Mouse (Mus musculus) thymus, adult 2 months (tissue): Measurements from ENCODE around the gene Gpd1l. TPM values are rescaled to one million over a fixed set of nuclear protein-coding genes. Genes with fewer than 3 reads are reported as not detected.

Experiments
- DNase-seq: peaks from one replicate; pipeline ENCODE4 v3.0.0; 2021
- H3K27ac ChIP-seq: fragments of 200-500 bp; 2 replicates; pipeline ENCODE4 v1.5.1; 2012; ENCODE audit warnings: low read length, control low read depth; ENCODE audit not compliant: control insufficient read depth, insufficient read depth
- H3K27me3 ChIP-seq: fragments of 200-500 bp; 2 replicates; pipeline ENCODE4 v1.6.1; 2012; ENCODE audit warnings: mild to moderate bottlenecking, low read length, moderate library complexity, mixed read lengths; ENCODE audit not compliant: control insufficient read depth, insufficient read depth
- H3K36me3 ChIP-seq: fragments of 200-500 bp; 2 replicates; pipeline ENCODE4 v1.6.1; 2012; ENCODE audit warnings: mild to moderate bottlenecking, low read length, moderate library complexity; ENCODE audit not compliant: control insufficient read depth, insufficient read depth
- H3K4me1 ChIP-seq: fragments of 200-500 bp; replicated peaks from 2 replicates; pipeline ENCODE4 v1.6.1; 2012; ENCODE audit warnings: low read length; ENCODE audit not compliant: control insufficient read depth, insufficient read depth
- H3K4me3 ChIP-seq: fragments of 200-500 bp; 2 replicates; pipeline ENCODE4 v1.5.1; 2012; ENCODE audit warnings: mild to moderate bottlenecking, low read length, control low read depth, moderate library complexity; ENCODE audit not compliant: control insufficient read depth, insufficient read depth
- CTCF ChIP-seq: fragments of 200-500 bp; IDR thresholded peaks from 2 replicates; pipeline ENCODE4 v1.5.1; 2012; ENCODE audit warnings: mild to moderate bottlenecking, control low read depth, low read length, moderate library complexity, borderline replicate concordance; ENCODE audit not compliant: control insufficient read depth, poor library complexity, insufficient read depth; ENCODE audit errors: extremely low read depth
- POLR2A ChIP-seq: fragments of 200-500 bp; IDR thresholded peaks from 2 replicates; pipeline ENCODE4 v1.6.1; 2012; ENCODE audit warnings: mild to moderate bottlenecking, low read length, control low read depth, moderate library complexity; ENCODE audit not compliant: control insufficient read depth, poor library complexity, insufficient read depth; ENCODE audit errors: extremely low read depth
- whole genome bisulfite sequencing: fragments of 180-500 bp; shearing (Covaris S2); methylation state at CpG from one replicate; pipeline ENCODE4 v1.1.7; 2018; 5-methylcytosine and 5-hydroxymethylcytosine counted together
- polyA plus RNA-seq: library from polyadenylated mRNA; depleted of rRNA; stranded (reverse); fragments of >200 nt; gene quantifications from 2 replicates; pipeline ENCODE4 v1.2.3, GENCODE M21; 2012

Gene Gpd1l
- polyA plus RNA-seq, 1 experiment = 22.0 TPM

- no peak overlapping the region for H3K4me3 ChIP-seq
- H3K4me1 ChIP-seq = peaks cover 6% of the 10 kb centered on the region; the same call in 1 of the 2 replicates
- DNase-seq = no peak
- WGBS = 92% methylated on average over 3 of the region's 3 CpGs
- TF ChIP-seq POLR2A (no peak), CTCF (no peak)
- H3K27ac ChIP-seq = no peak overlapping the region
- no peaks in the 10 kb centered on the region for H3K27me3 ChIP-seq
- H3K36me3 ChIP-seq = no peaks in the 10 kb centered on the region
These were observed 30.3 kb upstream of the Gpd1l start for GRCm38 (mm10) chr9:114964093-114964492.

GRCm38 (mm10) chr9:114960844-114961243 is 27.1 kb upstream of the Gpd1l start:
- peaks cover 6% of the 10 kb centered on the region; the same call in 1 of the 2 replicates for H3K4me1 ChIP-seq
- no peaks in the 10 kb centered on the region for H3K36me3 ChIP-seq
- H3K27ac ChIP-seq = no peak overlapping the region
- 40% methylated on average over 6 of the region's 6 CpGs for WGBS
- no peak for TF ChIP-seq CTCF
- TF ChIP-seq POLR2A = no peak
- no peaks in the 10 kb centered on the region for H3K27me3 ChIP-seq
- DNase-seq = no peak
- H3K4me3 ChIP-seq = no peak overlapping the region

DNA sequence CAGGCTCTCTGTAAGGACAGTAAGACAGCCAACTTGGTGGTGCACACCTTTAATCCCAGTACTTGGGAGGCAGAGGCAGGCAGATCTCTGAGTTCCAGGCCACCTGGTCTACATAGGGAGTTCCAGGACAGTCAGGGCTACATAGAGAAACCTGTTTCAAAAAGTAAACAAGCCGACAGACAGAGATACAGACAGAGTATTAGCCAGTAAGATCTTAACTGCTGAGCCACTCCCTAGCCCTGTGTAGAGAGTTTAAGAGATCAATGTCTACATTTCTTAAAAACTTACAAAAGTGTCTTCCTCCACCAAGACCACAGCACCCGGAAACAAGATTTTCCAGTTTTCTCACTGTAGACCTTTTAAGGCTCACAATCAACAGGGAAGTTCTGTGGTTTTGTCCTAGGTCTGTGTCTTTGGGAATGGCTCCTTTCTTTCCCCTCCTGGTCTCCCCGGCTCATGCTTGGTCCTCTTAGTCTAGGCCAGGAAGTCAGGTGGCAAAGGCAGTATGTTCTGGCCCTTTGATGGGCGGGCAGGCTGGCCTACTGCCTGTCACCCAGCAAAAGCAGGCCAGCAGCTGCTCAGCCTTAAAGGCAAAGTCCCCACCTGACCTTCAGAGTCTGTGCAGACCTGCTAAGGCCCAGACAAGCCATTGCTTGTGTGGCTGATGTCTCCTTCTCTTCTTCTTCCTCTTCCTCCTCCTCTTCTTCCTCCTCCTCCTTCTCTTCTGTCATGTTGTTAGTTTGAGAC is 26.4 kb upstream of the Gpd1l start:
- Histone ChIP-seq H3K36me3 (no peaks in the 10 kb centered on the region), H3K4me1 (peaks cover 6% of the 10 kb centered on the region; the same call in 1 of the 2 replicates), H3K4me3 (no peak overlapping the region), H3K27me3 (no peaks in the 10 kb centered on the region), H3K27ac (no peak overlapping the region)
- DNase-seq = no peak
- WGBS = 57% methylated on average over 4 of the region's 4 CpGs
- TF ChIP-seq CTCF (no peak), POLR2A (no peak)

GRCm38 (mm10) chr9:114956945-114957344 is 23.2 kb upstream of the Gpd1l start:
- H3K4me1 ChIP-seq = peaks cover 6% of the 10 kb centered on the region; the same call in 1 of the 2 replicates
- H3K4me3 ChIP-seq = no peak overlapping the region
- WGBS = 41% methylated on average over 5 of the region's 5 CpGs
- TF ChIP-seq CTCF (no peak), POLR2A (no peak)
- H3K36me3 ChIP-seq = no peaks in the 10 kb centered on the region
- DNase-seq = peak; percentile 7
- H3K27me3 ChIP-seq = no peaks in the 10 kb centered on the region
- H3K27ac ChIP-seq = no peak overlapping the region

DNA sequence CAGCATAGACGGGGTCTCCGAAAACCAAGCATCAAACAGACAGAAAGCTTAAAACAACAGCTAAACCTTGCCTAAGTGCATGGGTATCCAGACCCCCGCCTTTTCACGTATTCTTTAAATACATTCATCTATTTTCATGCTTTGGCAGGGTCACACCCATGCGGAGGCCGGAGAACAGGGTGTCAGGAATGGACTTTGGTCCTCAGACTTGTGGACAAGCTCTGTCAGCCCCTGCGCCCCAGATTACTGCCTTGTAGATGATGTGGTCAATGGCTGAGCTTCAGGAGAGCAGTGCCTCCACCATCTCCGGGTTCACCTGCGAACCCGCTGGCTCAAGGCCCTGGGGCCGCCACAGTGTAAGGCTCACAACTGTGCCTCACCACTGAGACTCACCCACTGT is 21.6 kb upstream of the Gpd1l start:
- Histone ChIP-seq H3K27me3 (no peaks in the 10 kb centered on the region), H3K4me1 (0 out of 2 replicates have a peak, but pooled peaks cover 1% of the 10 kb centered on the region), H3K4me3 (no peak overlapping the region), H3K27ac (no peak overlapping the region), H3K36me3 (no peaks in the 10 kb centered on the region)
- DNase-seq = no peak
- TF ChIP-seq POLR2A (no peak), CTCF (no peak)
- WGBS = 95% methylated on average over 11 of the region's 11 CpGs

DNA sequence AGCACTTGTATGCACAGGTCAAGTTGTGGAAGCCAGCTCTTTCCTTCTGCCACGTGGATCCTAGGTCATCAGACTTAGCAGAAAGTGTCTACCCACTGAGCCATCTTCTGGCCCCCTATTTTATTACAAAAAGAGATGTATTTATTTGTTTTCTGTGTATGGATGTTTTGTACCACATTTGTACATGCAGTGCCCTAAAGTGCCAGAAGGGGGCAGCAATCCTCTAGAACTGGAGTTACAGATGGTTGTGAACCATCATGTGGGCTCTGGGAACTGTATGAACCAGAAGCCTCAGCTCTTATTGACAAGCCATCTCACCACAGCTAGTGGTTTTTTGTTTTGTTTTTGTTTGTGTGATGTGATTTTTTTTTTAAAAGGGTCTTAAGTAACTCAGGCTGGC is 19.1 kb upstream of the Gpd1l start:
- Histone ChIP-seq H3K36me3 (no peaks in the 10 kb centered on the region), H3K27me3 (no peaks in the 10 kb centered on the region), H3K4me1 (peaks cover 5% of the 10 kb centered on the region), H3K4me3 (no peak overlapping the region), H3K27ac (no peak overlapping the region)
- 64% methylated on average over 1 of the region's 1 CpGs for WGBS
- no peak for DNase-seq
- TF ChIP-seq CTCF (no peak), POLR2A (no peak)

DNA sequence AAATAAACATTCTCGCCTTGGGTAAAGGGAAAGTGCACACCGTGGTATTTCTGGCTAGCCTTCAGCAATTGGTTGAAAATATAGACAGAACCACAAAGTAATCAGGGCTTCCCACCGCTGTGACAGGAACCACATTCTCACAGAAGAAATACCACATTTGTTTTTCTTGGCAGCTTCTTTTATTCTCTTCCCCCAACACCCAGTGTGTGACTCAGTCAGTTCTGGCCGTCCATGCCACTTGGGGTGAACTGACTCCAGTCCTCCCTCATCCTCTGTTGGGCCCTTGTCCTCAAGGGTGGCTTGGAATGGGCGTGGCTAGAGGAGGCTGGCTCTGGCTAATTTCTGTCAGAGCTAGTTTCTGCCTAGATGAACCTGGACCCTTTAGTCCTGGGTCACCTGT is 14.6 kb upstream of the Gpd1l start:
- TF ChIP-seq CTCF (no peak), POLR2A (no peak)
- 7% methylated on average over 5 of the region's 5 CpGs for WGBS
- DNase-seq = no peak
- Histone ChIP-seq H3K36me3 (no peaks in the 10 kb centered on the region), H3K27me3 (no peaks in the 10 kb centered on the region), H3K27ac (no peak overlapping the region), H3K4me3 (no peak overlapping the region), H3K4me1 (peaks cover 5% of the 10 kb centered on the region)
